Mouse (Mus musculus): ENCODE results near the gene Pik3c2b.

The Pik3c2b gene

DNA sequence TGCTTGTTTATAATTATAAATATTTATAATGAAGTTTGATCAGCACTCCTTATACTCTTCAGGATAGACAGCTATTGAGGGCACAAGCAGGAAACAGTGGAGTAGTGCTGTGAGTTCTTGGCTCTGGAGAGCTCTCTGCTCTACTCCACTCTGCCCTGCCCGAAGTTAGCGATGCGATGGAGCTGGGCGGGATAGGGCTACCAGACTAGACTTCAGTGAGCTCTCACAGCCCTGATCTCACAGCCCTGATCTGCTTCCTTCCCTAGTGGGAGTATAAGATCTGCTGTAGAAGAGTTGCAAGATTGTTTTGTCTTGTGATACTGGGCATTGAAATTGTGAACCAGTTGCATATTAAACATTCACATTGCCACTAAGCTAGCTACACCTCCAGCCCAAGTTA is 89.4 kb downstream of the Pik3c2b start:
- peak in 1 of 2 experiments; percentile 53 for DNase-seq

- DNase-seq = peak in 1 of 2 experiments; percentile 22
Measured at GRCm38 (mm10) chr1:133135808-133136207, 90.3 kb downstream of the Pik3c2b start.

GRCm38 (mm10) chr1:133138401-133138800 is 92.9 kb downstream of the Pik3c2b start:
- no peak for DNase-seq

DNA sequence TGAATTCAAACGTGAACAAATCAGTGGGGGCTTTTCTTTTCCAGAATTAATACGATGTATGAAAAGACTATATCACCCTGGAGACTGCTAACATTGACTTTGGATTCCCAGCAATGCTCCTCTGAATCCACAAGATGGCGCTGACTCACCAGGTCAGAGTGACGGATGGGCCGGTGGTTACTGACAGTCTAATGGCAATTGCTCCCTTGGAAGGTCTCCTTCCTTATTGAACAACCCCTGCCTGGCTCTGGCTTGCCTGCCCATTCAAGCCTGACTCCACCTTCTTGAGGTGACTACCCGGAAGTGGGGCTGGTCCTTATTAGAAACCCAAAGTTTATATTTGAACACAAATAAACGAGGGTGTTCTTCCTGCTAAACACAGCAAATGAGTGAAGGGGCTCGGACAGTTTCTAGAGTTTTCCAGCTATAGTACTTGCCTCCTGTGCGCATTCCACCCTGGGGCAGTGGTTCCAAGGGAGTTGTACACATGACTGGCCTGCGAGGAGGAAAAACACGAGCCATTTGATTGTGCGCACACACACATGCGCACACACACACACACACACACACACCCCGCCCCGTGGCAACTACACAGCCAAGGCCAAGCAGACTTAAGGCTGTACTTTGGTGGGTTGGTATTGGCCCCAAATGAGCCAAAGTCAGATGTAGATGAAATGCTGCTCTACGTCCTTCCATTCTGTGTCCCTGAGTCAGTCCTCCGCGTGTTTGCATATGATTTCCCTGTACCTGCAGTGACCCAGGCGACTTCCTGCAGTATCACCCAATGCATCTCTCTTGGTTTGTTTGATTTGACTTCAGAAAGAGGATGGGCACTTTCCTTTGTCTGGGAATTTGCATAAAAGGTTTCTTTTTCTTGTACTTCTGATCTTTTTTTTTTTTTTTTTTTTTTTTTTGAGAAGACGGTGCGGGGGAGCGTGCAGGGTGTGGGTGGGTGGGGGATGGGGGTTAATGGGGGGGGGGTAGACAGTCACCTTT is 100.8 kb downstream of the Pik3c2b start:
- peak; percentile 67 to 68 for DNase-seq

DNA sequence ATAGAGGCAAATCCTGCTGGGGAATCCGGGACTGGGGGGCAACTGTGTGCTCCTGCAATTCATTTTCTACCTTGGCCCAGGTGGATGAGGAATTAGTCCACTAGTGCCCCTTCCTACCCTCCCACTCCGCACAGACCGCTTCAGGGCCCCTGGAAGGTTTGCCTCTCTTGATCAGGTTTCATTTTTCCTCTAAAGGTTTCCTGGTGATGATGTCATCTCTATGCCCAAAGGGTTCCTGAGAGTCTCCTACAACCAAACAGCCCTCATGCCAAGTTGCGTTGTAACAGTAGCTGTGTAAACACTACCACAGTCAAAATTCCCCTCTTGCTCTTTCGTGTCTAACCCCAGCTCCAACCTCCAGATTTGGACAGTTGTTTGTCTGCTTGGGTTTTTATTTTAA is 101.9 kb downstream of the Pik3c2b start:
- no peak for DNase-seq

GRCm38 (mm10) chr1:133148122-133148521 is 102.7 kb downstream of the Pik3c2b start:
- no peak for DNase-seq

GRCm38 (mm10) chr1:133150556-133150955 is 105.1 kb downstream of the Pik3c2b start:
- no peak for DNase-seq

- no peak for DNase-seq
Measured at GRCm38 (mm10) chr1:133152213-133152612, 106.7 kb downstream of the Pik3c2b start.

- no peak for DNase-seq
Measured at GRCm38 (mm10) chr1:133155270-133155669, 109.8 kb downstream of the Pik3c2b start.
